Mouse (Mus musculus) MEL (cell line): ENCODE measurements around the gene Abca12. TPM values are rescaled to one million over a fixed set of nuclear protein-coding genes. Genes with fewer than 3 reads are reported as not detected.

Experiments used
- polyA plus RNA-seq, 2 experiments: library from polyadenylated mRNA; stranded (reverse) in 1 of 2; unstranded in 1 of 2; fragments of >175 nt in 1 of 2; fragments of >200 nt in 1 of 2; gene quantifications; 2 replicates each; pipeline versions ENCODE4 v1.2.1 to v1.2.4; 2012; ENCODE audit warnings: low replicate concordance in 2 of 2, low read depth in 1 of 2; ENCODE audit not compliant: insufficient read length in 2 of 2, insufficient read depth in 1 of 2, missing spikeins in 1 of 2
- total RNA-seq: library from RNA; depleted of rRNA; stranded (reverse); fragments of 300-350 nt; gene quantifications from 2 replicates; pipeline ENCODE4 v1.2.3, GENCODE M21; 2012; rRNA removed

Gene Abca12
- total and polyA plus RNA-seq, 3 experiments: not detected

Other genes starting within 250 kb of the Abca12 start
- gene Atic, start 142.2 kb upstream of the Abca12 start, total RNA-seq: 173 and 190 TPM in 2 replicates
- 100 to 1,000 TPM in 1 of 2 experiments, not detected in 1; 221 TPM for gene Atic, start 142.2 kb upstream of the Abca12 start, polyA plus RNA-seq
- not detected in 2 replicates for gene Fn1, start 238.3 kb upstream of the Abca12 start, total RNA-seq
- gene Fn1, start 238.3 kb upstream of the Abca12 start, polyA plus RNA-seq: under 1 TPM in 1 of 2 experiments, not detected in 1; 0.56 TPM